Mouse (Mus musculus) thymus, adult 2 months (tissue): ENCODE results near the gene Hist1h2bf. TPM values are rescaled to one million over a fixed set of nuclear protein-coding genes. Genes with fewer than 3 reads are reported as not detected.

Experiments used
- DNase-seq: peaks from one replicate; pipeline ENCODE4 v3.0.0; 2021
- H3K27ac ChIP-seq: fragments of 200-500 bp; 2 replicates; pipeline ENCODE4 v1.5.1; 2012; ENCODE audit warnings: low read length, control low read depth; ENCODE audit not compliant: control insufficient read depth, insufficient read depth
- H3K27me3 ChIP-seq: fragments of 200-500 bp; 2 replicates; pipeline ENCODE4 v1.6.1; 2012; ENCODE audit warnings: mild to moderate bottlenecking, low read length, moderate library complexity, mixed read lengths; ENCODE audit not compliant: control insufficient read depth, insufficient read depth
- H3K36me3 ChIP-seq: fragments of 200-500 bp; 2 replicates; pipeline ENCODE4 v1.6.1; 2012; ENCODE audit warnings: mild to moderate bottlenecking, low read length, moderate library complexity; ENCODE audit not compliant: control insufficient read depth, insufficient read depth
- H3K4me1 ChIP-seq: fragments of 200-500 bp; replicated peaks from 2 replicates; pipeline ENCODE4 v1.6.1; 2012; ENCODE audit warnings: low read length; ENCODE audit not compliant: control insufficient read depth, insufficient read depth
- H3K4me3 ChIP-seq: fragments of 200-500 bp; 2 replicates; pipeline ENCODE4 v1.5.1; 2012; ENCODE audit warnings: mild to moderate bottlenecking, low read length, control low read depth, moderate library complexity; ENCODE audit not compliant: control insufficient read depth, insufficient read depth
- CTCF ChIP-seq: fragments of 200-500 bp; IDR thresholded peaks from 2 replicates; pipeline ENCODE4 v1.5.1; 2012; ENCODE audit warnings: mild to moderate bottlenecking, control low read depth, low read length, moderate library complexity, borderline replicate concordance; ENCODE audit not compliant: control insufficient read depth, poor library complexity, insufficient read depth; ENCODE audit errors: extremely low read depth
- POLR2A ChIP-seq: fragments of 200-500 bp; IDR thresholded peaks from 2 replicates; pipeline ENCODE4 v1.6.1; 2012; ENCODE audit warnings: mild to moderate bottlenecking, low read length, control low read depth, moderate library complexity; ENCODE audit not compliant: control insufficient read depth, poor library complexity, insufficient read depth; ENCODE audit errors: extremely low read depth
- WGBS: fragments of 180-500 bp; shearing (Covaris S2); methylation state at CpG from one replicate; pipeline ENCODE4 v1.1.7; 2018; 5-methylcytosine and 5-hydroxymethylcytosine counted together
- polyA plus RNA-seq: library from polyadenylated mRNA; depleted of rRNA; stranded (reverse); fragments of >200 nt; gene quantifications from 2 replicates; pipeline ENCODE4 v1.2.3, GENCODE M21; 2012

Gene Hist1h2bf
- polyA plus RNA-seq, 1 experiment: 277 TPM

DNA sequence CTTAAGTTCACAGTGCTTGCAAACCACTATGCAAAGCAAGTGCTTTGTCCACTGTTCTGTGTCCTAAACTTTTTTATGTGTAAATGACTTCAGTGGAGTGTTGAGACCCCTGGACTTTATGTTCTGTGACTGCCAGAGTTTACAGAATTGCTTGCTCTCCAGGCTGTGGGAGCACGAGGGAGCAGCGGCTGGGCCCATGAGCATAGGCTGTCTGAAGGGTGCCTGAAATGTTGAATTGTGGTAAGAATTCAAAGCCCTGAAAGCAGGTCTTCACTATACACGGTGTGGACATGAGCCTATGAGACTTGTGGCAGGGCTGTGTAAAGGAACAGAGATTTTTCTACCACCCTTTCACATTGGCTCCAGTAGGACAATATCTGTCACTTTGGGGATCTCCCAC lies 37.6 kb upstream of the Hist1h2bf start:
- H3K27me3 ChIP-seq: no peaks in the 10 kb centered on the region
- TF ChIP-seq CTCF (no peak), POLR2A (no peak)
- H3K36me3 ChIP-seq: no peaks in the 10 kb centered on the region
- no peak for DNase-seq
- no peak overlapping the region for H3K27ac ChIP-seq
- no peaks in the 10 kb centered on the region for H3K4me1 ChIP-seq
- WGBS: 95% methylated on average over 3 of the region's 3 CpGs
- H3K4me3 ChIP-seq: no peak overlapping the region

DNA sequence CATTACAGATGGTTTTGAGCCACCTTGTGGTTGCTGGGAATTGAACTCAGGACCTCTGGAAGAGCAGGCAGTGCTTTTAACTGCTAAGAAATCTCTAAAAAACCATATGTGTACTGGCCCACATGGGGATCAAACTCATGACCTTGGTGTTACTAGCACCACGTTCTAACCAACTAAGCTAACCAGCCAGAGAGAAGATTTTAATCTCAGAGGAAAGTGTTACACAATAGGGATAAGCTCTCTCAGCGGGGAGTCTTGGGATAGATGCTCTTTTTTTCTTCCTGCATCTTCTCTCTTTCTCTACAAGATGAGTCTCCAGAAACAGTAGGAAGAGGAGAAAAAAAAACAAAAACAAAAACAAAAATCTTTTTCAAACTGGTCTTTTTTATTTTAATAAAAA lies 36.4 kb upstream of the Hist1h2bf start:
- Histone ChIP-seq H3K4me3 (no peak overlapping the region), H3K4me1 (no peaks in the 10 kb centered on the region), H3K27ac (no peak overlapping the region), H3K36me3 (no peaks in the 10 kb centered on the region), H3K27me3 (no peaks in the 10 kb centered on the region)
- TF ChIP-seq CTCF: no peak
- no peak for TF ChIP-seq POLR2A
- 89% methylated on average over 2 of the region's 2 CpGs for WGBS
- DNase-seq: no peak

DNA sequence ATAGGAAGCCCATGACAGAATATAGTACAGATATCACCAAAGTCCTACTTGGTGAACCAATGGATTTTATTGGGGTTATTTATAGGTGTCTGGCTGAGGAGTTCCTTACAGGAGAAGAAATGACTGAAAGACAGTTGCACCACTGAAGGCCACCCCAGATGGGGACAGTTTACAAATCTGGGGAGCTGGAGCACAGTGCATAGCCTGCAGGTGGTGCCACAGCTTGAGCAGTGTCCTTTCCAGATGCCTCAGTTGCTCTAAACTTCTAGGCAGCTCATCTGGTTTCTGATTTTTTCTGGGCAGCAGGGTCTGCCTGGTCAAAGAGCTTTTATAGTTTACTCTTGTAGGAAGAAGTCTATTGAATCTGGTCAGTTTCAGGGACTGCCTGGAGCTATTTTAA lies 35.8 kb upstream of the Hist1h2bf start:
- no peaks in the 10 kb centered on the region for H3K27me3 ChIP-seq
- no peak for DNase-seq
- no peaks in the 10 kb centered on the region for H3K4me1 ChIP-seq
- H3K36me3 ChIP-seq: no peaks in the 10 kb centered on the region
- TF ChIP-seq POLR2A (no peak), CTCF (no peak)
- H3K4me3 ChIP-seq: no peak overlapping the region
- no peak overlapping the region for H3K27ac ChIP-seq

DNA sequence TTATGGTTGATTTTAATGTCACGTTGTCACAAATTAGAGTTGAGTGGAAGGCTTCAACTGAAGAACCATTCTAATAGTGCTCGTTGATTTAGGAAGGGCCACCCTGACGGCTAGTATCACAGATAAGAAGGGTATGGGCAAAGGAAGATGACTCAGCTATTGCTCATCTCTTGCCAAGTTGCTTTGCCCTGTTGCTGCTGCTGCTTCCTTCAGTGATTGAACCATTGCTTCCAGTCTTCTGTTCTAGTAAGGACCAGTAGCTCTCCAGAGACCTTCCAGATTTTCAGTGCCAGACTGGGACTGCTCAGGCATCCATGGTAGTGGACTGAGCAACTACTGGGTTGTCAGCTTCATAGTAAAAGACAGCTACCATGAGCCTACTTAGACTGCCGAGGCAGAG lies 35.2 kb upstream of the Hist1h2bf start:
- TF ChIP-seq CTCF (no peak), POLR2A (no peak)
- 89% methylated on average over 4 of the region's 4 CpGs for WGBS
- Histone ChIP-seq H3K4me1 (no peaks in the 10 kb centered on the region), H3K36me3 (no peaks in the 10 kb centered on the region), H3K27me3 (no peaks in the 10 kb centered on the region), H3K4me3 (no peak overlapping the region), H3K27ac (no peak overlapping the region)
- DNase-seq: no peak

DNA sequence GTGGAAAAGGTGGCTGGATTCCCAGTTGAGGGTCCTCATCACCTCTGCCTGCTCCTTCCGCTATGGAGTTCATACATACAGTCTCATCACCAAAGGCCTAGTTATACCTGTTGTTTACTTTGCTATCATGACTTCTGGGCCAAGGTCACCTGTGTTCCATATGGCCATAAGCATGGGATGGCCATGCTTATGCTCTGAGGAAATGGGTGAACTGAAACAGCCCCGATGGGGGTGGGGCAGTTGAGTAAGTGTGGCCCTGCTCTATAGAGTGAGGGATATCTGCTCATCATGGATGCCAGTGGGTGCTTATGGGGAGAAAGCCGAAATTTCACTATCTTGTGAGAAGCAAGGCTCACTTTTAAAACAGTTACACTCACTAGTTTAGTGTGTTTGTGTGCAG lies 31.1 kb upstream of the Hist1h2bf start:
- no peak overlapping the region for H3K27ac ChIP-seq
- WGBS: 92% methylated on average over 3 of the region's 3 CpGs
- TF ChIP-seq POLR2A (no peak), CTCF (no peak)
- no peaks in the 10 kb centered on the region for H3K36me3 ChIP-seq
- no peak for DNase-seq
- H3K4me3 ChIP-seq: no peak overlapping the region
- no peaks in the 10 kb centered on the region for H3K4me1 ChIP-seq
- no peaks in the 10 kb centered on the region for H3K27me3 ChIP-seq

DNA sequence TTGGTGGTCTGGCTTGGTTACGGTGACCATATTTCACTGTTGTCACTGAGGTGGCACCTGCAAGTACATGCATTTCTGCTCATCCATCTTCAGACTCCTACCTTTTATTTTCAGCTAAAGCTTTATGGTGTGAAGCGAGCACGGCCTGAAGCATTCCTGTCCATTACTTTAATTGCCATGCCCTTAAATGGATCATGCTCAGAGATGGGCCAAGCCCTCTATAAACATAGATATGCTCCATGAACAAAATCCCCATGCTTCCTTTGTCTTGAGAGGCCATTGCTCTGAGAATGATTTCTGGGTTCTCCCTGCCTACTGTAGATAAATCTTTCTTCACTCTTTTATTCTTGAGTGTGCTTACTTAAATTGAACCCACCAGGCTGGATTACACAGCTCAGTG lies 30.5 kb upstream of the Hist1h2bf start:
- DNase-seq: no peak
- 97% methylated on average over 3 of the region's 3 CpGs for WGBS
- H3K4me3 ChIP-seq: no peak overlapping the region
- no peak for TF ChIP-seq POLR2A
- H3K27me3 ChIP-seq: no peaks in the 10 kb centered on the region
- no peaks in the 10 kb centered on the region for H3K36me3 ChIP-seq
- no peaks in the 10 kb centered on the region for H3K4me1 ChIP-seq
- no peak overlapping the region for H3K27ac ChIP-seq

DNA sequence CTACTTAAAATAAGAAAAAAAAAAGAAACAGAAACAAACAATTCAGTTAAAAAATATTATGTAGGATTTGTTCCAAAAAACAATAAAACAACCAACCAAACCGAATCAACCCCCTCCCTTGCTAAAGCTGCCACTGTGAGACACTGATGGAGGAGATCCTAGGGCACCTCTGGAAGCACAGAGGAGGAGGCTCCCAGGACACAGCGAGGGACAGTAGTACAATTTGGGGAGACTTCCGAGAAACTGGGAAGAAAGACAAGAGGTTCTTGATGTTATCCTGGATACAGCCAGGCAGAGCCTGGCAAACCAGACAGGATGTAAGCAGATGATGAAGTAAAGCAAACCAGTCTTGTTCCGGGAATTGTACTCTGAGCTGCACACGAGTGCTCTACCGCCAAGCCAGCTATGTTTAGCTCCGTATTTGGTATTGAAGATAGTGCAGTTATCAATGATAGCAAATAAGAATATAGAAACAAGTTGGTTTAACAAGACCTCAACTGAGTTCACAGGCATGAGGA lies 29.2 kb upstream of the Hist1h2bf start:
- no peak overlapping the region for H3K27ac ChIP-seq
- H3K27me3 ChIP-seq: no peaks in the 10 kb centered on the region
- no peak for TF ChIP-seq POLR2A
- TF ChIP-seq CTCF: no peak
- 91% methylated on average over 7 of the region's 7 CpGs for WGBS
- DNase-seq: no peak
- no peaks in the 10 kb centered on the region for H3K36me3 ChIP-seq
- H3K4me1 ChIP-seq: no peaks in the 10 kb centered on the region
- H3K4me3 ChIP-seq: no peak overlapping the region
